Mouse (Mus musculus): ENCODE measurements around the gene Ttc25.

- TF ChIP-seq CTCF (IDR thresholded peaks at IDR 0.05; ENCODE audit: extremely low read depth, insufficient read depth, insufficient read length, insufficient replicate concordance) (no peak), POLR2A (IDR thresholded peaks at IDR 0.05; ENCODE audit: low read depth, low read length) (no peak)
These were observed 67.8 kb downstream of the Ttc25 start for GRCm38 (mm10) chr11:100613241-100613640.
